Mouse (Mus musculus): ENCODE measurements around the gene Stxbp3. TPM values are rescaled to one million over a fixed set of nuclear protein-coding genes. Genes with fewer than 3 reads are reported as not detected.

The Stxbp3 gene
- polyA plus RNA-seq (2012), result 9.7 and 11.4 TPM in 2 replicates

DNA sequence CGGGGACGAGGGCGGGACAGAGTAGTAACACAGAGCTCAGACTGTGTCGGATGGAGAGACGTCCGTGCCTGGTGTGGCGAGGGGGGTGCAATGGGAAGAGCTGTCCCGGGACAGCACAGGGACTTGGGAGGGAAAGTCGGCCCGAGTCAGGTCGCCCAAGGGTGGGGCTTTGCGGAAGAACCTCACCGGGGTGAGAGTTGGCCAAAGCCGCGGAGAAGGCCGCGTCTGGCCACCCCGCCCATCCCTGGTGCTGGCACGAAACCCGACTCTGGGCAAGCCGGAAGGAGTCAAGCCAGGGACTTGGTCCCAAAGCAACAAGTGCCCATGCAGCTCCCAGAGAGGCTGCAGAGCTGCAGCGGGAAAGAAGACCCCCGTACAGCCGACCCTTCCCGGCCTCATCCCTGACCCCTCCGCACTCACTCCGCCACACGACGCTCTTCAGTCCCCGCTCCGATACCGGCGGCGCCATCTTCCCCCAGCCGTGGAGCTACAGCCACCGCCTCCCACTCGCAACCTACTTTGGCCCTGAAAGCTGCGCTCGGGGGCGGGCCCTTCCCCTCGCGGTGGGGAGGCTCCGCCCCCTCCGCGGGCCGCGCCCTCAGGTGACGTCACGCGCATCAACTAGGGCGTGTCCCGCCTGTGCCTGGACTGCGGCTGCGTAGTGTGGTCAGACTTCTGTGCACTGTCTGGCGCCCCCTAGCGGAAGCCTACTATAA is at the start of gene Stxbp3:
Stxbp3 (minus strand) TSS at position 527 of the 716 bp plus-strand sequence.
- no peak for TF ChIP-seq GATA1 (IDR thresholded peaks at IDR 0.05; ENCODE audit: low read length)

DNA sequence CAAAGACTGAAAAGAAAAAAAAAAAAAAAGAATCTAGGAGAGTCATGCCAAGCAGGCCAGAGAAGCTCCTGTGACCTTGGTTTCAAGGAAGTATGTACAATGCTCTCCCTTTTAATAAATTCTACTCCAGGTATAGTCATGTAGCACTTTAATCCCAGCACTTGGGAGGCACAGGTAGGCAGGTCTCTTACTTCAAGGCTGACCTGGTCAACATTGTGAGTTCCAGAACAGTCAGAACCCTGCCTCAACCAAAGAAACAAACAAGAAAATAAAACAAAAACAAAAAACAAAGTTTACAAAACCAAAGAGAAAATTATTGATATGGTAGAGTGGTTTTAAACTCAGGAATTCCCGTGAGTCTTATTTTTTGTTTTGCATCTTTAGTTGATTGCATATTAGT is 49.6 kb upstream of the Stxbp3 start, which contains the start of gene Fndc7:
Fndc7 (minus strand) TSS at position 101 of the 400 bp plus-strand sequence.
- TF ChIP-seq GATA1 (IDR thresholded peaks at IDR 0.05; ENCODE audit: low read length), result no peak

DNA sequence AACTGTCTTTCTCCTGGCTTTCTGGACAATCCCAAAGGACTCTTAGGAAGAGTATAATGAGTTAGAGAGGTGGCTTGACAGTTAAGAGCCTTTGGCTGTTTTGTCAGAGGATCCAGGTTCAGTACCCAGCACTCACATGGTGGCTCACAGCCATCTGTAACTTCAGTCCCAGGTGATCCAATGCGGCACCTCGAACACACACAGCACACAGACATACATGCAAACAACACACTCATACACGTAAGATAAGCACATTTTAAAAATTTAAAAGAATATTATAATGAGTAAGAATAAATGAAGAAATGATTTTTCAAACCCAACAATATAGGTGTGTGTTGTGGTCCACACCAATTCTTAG is 47.3 kb upstream of the Stxbp3 start:
- TF ChIP-seq GATA1 (IDR thresholded peaks at IDR 0.05; ENCODE audit: low read length), result no peak

DNA sequence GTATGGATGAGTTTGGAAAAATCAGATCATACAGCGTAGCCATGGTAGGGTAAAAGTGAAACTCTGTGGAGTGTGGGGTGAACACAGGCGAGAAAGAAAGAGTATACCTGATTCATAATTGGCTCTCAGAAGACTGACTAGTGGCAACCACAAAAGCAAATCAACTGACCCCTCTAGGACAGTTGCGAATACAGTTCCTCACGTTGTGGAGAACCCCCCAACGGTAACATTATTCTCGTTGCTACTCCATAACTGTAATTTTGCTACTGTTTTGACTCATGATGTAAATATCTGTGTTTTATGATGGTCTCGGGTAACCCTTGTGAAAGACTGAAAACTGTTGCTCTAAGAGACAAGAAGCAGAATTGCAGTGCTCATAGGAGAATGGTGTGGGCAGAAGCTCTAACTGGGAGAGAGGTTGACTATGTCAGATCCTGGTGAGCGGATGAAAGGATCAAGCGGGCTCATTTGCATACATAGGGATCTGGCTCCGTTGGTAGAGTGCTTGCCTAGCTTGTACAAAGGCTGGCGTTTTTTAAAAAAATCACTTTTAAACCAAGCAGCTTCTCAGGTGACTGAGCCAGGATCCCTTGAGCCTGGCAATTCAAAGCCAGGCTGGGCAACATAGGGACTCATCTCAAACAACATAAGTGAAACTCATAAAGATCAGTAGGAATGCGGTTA is 46.8 kb upstream of the Stxbp3 start:
- TF ChIP-seq GATA1 (IDR thresholded peaks at IDR 0.05; ENCODE audit: low read length), result no peak

DNA sequence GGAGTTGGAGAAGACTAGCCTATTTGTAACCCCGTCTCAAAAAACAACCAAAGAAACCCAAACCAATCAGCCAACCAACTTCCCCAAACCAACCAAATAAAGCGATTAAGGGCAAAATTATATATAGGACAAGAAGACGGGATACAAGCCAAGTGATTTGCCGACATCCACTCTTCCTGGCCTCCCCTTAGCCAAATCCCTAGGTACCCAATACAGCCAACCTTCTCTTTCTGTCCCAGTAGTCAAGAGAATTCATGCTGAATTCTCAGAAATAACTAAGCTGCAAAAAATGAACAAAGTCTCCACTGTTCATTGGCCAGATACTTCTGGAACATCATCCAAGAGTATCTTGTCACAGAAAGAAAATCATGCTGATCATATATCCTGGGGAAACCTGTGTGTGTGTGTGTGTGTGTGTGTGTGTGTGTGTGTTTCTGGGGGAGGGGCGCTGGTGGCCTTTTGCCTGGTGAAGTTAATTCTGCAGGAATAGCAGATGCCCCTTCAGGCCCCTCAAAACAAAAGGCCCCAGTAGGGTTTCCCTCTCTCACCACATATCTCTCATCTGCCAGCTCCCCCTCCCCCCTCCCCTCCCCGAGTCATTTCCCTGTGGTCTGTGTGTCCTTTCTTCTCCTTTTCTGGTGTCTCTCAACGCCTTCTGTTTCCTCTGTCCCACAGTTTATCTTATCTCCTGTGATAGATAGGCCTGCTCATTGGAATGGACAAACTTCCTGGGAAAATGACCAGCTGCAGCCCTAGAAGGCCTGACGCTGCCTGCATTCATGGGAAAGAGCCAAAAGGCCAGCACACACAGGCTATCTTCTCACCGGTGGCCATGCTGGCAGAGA is 45.6 kb upstream of the Stxbp3 start:
- TF ChIP-seq GATA1 (IDR thresholded peaks at IDR 0.05; ENCODE audit: low read length), result peak; percentile 57

DNA sequence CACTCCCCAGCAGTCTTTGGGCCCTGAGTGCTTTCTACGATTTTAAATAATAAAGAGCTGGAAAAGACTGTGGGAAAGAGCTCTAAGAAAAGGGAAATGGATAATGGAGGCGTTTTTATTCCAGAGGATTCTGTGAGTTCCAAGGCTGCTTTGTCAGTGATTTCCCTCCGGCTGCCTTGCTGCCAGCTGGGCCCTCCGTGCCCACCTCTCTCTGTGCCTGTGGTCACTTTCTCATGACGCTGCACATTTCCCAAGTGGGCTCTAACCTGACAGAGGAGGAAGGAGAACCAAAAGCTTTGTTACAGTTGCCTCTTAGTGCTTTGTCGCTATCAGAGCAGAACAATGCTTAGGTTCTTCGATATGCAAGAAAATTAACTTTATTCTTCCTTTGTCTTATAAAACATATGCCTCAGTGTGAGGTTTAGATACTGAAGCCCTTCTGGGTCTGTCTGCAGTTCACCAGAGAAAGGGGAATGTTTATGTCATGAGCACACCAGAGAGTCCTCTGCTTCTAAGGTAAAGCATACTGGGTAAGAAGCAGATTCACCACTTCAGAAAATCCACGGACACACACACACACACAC is 44.5 kb upstream of the Stxbp3 start:
- no peak for TF ChIP-seq GATA1 (IDR thresholded peaks at IDR 0.05; ENCODE audit: low read length)

DNA sequence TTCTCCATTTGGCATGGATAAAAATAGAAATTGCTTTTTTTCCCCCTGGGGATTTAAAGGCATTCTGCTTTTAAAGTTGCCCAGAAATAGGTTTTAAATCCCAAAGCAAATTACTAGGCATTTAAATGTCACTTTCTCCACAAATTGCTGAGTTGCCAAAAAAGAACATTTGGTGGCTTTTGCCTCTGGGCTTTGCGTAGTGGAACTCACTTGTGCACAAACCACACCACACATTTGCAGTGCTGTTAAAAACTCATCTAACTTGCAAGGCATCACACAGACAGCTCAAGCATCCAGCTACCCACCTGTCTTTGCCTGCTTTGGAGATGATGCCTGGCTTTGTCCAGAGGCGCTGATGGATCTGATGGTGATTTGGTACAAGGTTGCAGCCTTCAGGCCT is 42.7 kb upstream of the Stxbp3 start:
- no peak for TF ChIP-seq GATA1 (IDR thresholded peaks at IDR 0.05; ENCODE audit: low read length)

DNA sequence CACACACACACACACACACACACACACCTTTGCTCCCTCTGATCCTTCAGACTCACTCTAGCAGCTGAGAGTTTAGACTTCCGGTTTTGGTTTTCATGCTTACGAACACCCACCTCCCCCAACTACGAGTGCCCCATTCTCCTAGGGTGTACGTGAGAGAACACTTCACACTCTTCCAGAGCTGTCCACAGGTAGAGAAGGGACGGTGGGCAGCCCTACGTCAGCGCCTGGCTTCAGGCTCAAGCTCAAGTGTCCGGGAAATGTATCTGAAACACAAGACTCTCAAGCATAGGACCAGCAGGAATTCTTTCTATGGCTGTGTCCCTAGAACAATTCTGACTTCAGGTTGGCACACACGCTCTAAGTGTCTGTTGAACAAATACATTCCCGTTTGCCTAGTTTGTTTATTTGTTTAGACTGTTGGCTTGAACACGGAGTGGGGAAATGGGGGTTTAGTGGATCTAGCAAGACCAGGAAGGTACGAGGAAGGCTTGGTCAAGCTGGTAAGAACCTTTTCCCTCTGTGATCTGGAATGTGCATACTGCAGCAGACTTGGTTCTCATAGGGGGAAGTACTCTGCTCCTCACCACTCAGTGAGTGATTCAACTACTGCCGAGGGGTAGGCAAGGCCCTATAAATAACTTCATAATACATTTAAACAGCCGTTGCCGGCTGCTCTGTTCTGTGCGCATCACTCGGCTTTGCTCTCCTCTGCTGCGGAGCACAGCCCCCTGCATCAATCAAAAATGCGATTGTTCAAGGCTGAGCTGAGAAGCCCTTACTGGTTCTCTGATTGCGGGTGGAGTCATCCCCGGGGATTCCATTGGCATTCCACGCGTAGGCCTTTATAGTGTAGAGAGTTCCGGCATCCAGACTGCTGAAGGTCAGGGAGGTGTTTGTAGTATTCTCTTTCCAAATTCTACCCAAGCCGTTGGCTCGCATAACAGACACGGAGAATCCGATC is 40.5 kb upstream of the Stxbp3 start:
- no peak for TF ChIP-seq GATA1 (IDR thresholded peaks at IDR 0.05; ENCODE audit: low read length)

DNA sequence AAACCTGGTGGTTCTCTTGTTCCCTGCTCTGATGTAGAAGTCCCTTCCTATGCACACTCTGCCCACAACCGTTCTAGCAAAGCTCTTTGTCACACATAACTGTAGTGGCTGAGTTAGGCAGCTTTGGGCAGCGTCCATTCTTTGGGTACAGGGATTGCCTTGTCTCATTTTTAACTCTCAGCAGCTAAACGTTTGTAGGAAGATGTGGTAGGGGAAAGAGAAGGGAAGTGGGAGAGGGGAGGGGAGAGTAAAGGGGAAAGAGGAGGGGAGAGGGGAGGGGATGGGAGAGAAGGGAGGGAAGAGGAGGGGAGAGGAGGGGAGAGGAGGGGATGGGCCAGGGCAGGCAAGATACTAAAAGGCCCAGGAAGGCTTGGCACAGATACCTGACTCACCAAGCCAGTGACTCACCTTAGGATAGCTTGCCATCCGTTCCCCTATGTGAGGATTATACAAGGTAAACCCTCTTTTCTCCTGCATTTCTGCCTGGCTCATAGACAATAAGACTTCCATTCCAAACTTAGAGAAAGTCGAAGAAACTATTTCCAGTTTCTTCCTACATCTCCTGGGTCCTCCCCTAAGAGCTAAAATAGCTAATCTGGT is 39.6 kb upstream of the Stxbp3 start:
- TF ChIP-seq GATA1 (IDR thresholded peaks at IDR 0.05; ENCODE audit: low read length), result no peak

DNA sequence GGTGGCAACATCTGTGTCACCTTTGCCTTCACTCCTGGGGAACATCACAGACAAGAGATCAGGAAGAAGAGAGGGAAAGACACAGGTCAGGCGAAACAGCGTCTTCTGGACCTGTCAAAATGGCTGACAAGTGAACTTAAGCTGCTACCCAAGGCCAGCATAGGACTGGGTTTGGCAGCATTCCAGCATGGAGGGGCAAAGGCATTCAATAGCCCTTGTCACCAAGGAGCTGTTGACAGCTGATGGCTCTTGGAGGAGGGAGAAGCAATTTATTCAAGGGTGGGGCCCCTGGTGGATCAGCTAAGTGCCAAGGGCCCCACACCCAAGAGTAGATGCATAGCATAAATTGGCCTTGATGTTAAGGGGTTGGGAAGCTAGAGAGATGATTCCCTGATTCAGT is 38.8 kb upstream of the Stxbp3 start:
- no peak for TF ChIP-seq GATA1 (IDR thresholded peaks at IDR 0.05; ENCODE audit: low read length)

DNA sequence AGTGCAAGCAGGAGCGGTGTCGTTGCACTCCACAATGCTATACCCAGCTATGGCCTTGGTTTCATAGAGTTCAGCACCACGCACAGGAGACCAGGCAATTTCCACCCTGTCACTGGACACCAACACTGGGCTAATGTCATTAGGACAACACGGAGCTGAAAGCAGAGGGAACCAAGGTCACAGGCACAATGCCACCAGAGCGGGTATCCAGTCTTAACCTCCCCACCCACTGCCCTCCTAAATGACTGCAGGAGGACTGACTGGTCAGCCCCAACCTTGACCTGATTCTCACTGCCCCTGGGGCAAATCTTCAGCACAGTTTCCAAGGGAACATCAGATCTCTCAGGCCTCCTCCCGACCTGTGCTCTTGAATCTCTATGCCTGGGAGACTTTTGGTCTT is 30.3 kb upstream of the Stxbp3 start:
- no peak for TF ChIP-seq GATA1 (IDR thresholded peaks at IDR 0.05; ENCODE audit: low read length)

DNA sequence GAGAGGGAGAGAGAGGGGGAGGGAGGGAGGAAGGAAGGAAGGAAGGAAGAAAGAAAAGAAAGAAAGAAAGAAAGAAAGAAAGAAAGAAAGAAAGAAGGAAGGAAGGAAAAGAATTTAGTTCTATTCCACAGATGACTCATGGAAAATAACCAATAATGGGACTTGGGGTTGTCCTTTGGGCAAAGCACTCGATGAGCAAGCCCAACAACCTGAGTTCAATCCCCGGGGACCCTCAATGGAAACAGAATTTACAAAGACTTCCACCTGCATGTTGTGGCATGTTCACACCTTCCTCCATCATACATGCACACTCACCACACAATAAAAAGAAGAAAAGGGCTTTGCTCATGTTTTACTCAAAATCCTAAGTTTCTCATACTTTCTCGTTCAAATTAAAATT is 27.1 kb upstream of the Stxbp3 start:
- TF ChIP-seq GATA1 (IDR thresholded peaks at IDR 0.05; ENCODE audit: low read length), result no peak

DNA sequence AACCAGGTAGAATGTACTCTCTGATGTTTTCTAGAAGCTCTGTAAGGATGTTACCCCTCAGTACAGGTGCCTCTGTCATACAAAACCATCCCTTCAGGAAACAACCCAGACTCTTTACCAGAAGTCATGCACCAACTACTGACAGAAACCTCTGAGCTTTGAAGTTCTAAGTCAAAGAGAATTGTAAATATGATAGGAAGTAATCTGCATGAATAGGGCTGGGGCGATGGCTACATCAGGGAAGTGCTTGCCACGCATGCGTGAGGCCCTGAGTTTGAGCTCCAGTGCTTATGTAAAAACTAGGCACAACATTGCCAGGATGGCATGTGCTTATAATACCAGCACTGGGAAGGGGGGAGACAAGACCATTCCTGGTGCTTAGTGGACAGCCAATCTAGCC is 25.4 kb upstream of the Stxbp3 start:
- TF ChIP-seq GATA1 (IDR thresholded peaks at IDR 0.05; ENCODE audit: low read length), result no peak

DNA sequence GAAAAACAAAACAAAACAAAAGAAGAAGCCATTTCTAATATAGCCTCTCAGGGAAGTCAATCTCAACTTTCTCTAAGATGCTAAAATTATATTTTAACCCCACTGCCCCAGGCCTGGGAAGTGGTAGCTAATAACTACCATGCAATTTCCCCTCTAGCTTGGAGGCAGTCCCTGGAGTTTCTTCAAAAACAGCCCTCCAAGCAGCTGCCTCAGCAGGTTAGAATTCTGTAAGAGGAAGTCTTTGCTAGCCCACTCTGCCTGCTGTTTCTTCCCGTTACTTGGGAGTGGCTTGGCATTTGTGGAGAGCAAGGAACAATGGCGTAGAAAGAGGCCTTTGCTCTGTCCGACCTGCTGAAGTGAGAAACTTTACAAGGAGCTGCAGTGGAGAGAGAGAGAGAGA is 24.8 kb upstream of the Stxbp3 start:
- no peak for TF ChIP-seq GATA1 (IDR thresholded peaks at IDR 0.05; ENCODE audit: low read length)

Data from G1E-ER4 (cell line).